Mouse (Mus musculus): ENCODE data around the gene Lmod1.

DNA sequence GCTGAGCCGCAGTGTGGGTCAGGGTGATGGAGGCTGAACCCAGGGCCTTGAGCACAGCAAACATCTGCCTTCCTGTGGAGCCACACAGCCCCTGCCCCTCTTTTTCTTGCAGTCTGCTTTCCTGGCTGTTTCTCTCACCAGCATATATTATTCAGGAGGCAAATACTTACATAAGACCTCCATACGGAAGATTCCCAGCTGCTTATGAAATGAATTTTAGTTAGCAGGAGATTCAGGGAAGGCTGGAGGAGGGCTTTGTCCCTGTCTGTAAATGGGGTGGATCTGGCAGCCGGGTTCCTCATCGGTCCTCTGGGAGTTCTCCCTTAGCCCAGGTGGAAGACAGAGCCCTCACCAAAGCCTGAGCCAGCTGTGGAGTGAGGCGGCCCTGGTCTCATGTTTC, 3.8 kb downstream of the Lmod1 start:
- TF ChIP-seq POLR2A (IDR thresholded peaks at IDR 0.05; ENCODE audit: borderline replicate concordance, extremely low read depth, insufficient read depth, insufficient read length, poor library complexity, severe bottlenecking), result no peak
- TF ChIP-seq CTCF (IDR thresholded peaks at IDR 0.05; ENCODE audit: borderline replicate concordance, extremely low read depth, insufficient read depth, insufficient read length), result no peak
